Mouse (Mus musculus): ENCODE results near the gene Cdk19. TPM values are rescaled to one million over a fixed set of nuclear protein-coding genes. Genes with fewer than 3 reads are reported as not detected.
"Not testable (repeated sequence)": the region's sequence is repeated elsewhere in the genome, so short reads cannot be mapped to it uniquely, and the experiment has no call there.

The Cdk19 gene
- polyA plus RNA-seq, 1 experiment from 2014 or later = 9.1 TPM

- Histone ChIP-seq H3K27ac (replicated peaks in 1 of 2; ENCODE audit: control insufficient read depth in 1 of 2, insufficient read depth in 1 of 2, low read depth in 2 of 2, low read length in 2 of 2) (no peak overlapping the region), H3K4me1 (ENCODE audit: control insufficient read depth in 2 of 2, insufficient read depth in 2 of 2, low read length in 2 of 2) (0 out of 4 replicates have a peak, but pooled peaks cover 0 to 3% of the 10 kb centered on the region in 2 experiments), H3K9me3 (ENCODE audit: control insufficient read depth, low read length) (no peaks in the 10 kb centered on the region), H3K4me3 (ENCODE audit: control insufficient read depth in 1 of 2, insufficient read depth in 1 of 2, low read depth in 1 of 2, low read length in 2 of 2) (no peak overlapping the region), H3K9ac (ENCODE audit: low read length) (no peak overlapping the region), H3K36me3 (ENCODE audit: control insufficient read depth, insufficient read depth, low read length) (no peaks in the 10 kb centered on the region), H3K4me2 (ENCODE audit: low read length) (peak overlapping the region; percentile 6; the same call in 1 of the 2 replicates), H3K27me3 (ENCODE audit: control insufficient read depth, insufficient read depth, low read length) (no peaks in the 10 kb centered on the region)
- WGBS = 37% methylated on average over 8 of the region's 8 CpGs
- no peak for ATAC-seq (ENCODE audit: insufficient number of reproducible peaks, insufficient read depth, low FRiP score, low read depth)
Measured at GRCm38 (mm10) chr10:40527573-40527972, 188.2 kb downstream of the Cdk19 start.

- Histone ChIP-seq H3K27ac (replicated peaks in 1 of 2; ENCODE audit: control insufficient read depth in 1 of 2, insufficient read depth in 1 of 2, low read depth in 2 of 2, low read length in 2 of 2) (no peak overlapping the region), H3K4me2 (ENCODE audit: low read length) (no peak overlapping the region), H3K4me1 (ENCODE audit: control insufficient read depth in 2 of 2, insufficient read depth in 2 of 2, low read length in 2 of 2) (0 out of 4 replicates have a peak, but pooled peaks cover 0 to 3% of the 10 kb centered on the region in 2 experiments), H3K9me3 (ENCODE audit: control insufficient read depth, low read length) (no peaks in the 10 kb centered on the region), H3K36me3 (ENCODE audit: control insufficient read depth, insufficient read depth, low read length) (no peaks in the 10 kb centered on the region), H3K4me3 (ENCODE audit: control insufficient read depth in 1 of 2, insufficient read depth in 1 of 2, low read depth in 1 of 2, low read length in 2 of 2) (no peak overlapping the region), H3K27me3 (ENCODE audit: control insufficient read depth, insufficient read depth, low read length) (no peaks in the 10 kb centered on the region), H3K9ac (ENCODE audit: low read length) (no peak overlapping the region)
- 74% methylated on average over 8 of the region's 10 CpGs for WGBS
- ATAC-seq (ENCODE audit: insufficient number of reproducible peaks, insufficient read depth, low FRiP score, low read depth) = no peak
Measured at GRCm38 (mm10) chr10:40528668-40529067, 189.3 kb downstream of the Cdk19 start.

DNA sequence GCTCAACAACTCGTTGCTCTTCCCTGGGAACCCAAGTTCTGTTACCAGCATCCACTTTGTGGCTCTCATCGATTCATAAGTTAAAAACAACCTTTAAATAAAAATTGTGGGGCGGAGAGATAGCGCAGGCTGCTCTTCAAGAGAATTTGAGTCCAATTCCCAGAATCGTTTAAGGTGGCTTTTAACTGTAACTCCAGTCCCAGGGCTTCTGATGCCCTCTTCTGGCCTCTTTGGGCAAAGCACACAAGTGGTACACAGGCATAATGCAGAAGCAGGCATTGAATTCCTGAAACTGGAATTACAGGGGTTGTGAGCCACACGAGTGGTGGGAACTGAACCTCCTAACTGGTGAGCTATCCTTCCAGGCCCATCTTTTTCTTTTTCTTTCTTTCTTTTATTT, 190.3 kb downstream of the Cdk19 start:
- Histone ChIP-seq H3K4me1 (ENCODE audit: control insufficient read depth in 2 of 2, insufficient read depth in 2 of 2, low read length in 2 of 2) (0 out of 4 replicates have a peak, but pooled peaks cover 0 to 3% of the 10 kb centered on the region in 2 experiments), H3K9ac (ENCODE audit: low read length) (no peak overlapping the region), H3K36me3 (ENCODE audit: control insufficient read depth, insufficient read depth, low read length) (no peaks in the 10 kb centered on the region), H3K9me3 (ENCODE audit: control insufficient read depth, low read length) (no peaks in the 10 kb centered on the region), H3K4me3 (ENCODE audit: control insufficient read depth in 1 of 2, insufficient read depth in 1 of 2, low read depth in 1 of 2, low read length in 2 of 2) (no peak overlapping the region), H3K4me2 (ENCODE audit: low read length) (no peak overlapping the region), H3K27me3 (ENCODE audit: control insufficient read depth, insufficient read depth, low read length) (no peaks in the 10 kb centered on the region), H3K27ac (replicated peaks in 1 of 2; ENCODE audit: control insufficient read depth in 1 of 2, insufficient read depth in 1 of 2, low read depth in 2 of 2, low read length in 2 of 2) (no peak overlapping the region)
- no peak for ATAC-seq (ENCODE audit: insufficient number of reproducible peaks, insufficient read depth, low FRiP score, low read depth)
- 55% methylated on average over 6 of the region's 6 CpGs for WGBS

DNA sequence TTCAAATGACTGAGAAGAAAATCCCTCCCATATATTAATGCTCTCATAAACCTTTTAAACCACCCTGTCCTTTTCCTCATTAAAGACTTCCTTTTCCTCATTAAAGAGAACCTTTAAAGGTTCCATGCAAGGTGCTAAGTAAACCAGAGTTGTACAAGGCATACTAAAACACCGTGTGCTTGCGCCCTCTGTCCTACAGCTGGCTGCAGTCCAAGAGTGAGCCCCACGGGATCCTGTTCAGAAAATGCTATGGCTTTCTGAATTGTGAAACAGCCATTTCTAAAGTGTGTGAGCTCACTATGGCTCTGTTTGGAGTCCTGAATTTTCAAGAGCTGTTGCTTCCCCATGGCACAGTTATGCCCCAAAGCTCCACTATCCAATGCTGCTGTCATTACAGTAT, 191.3 kb downstream of the Cdk19 start:
- Histone ChIP-seq H3K27me3 (ENCODE audit: control insufficient read depth, insufficient read depth, low read length) (no peaks in the 10 kb centered on the region), H3K4me1 (ENCODE audit: control insufficient read depth in 2 of 2, insufficient read depth in 2 of 2, low read length in 2 of 2) (0 out of 4 replicates have a peak, but pooled peaks cover 0 to 3% of the 10 kb centered on the region in 2 experiments), H3K36me3 (ENCODE audit: control insufficient read depth, insufficient read depth, low read length) (no peaks in the 10 kb centered on the region), H3K27ac (replicated peaks in 1 of 2; ENCODE audit: control insufficient read depth in 1 of 2, insufficient read depth in 1 of 2, low read depth in 2 of 2, low read length in 2 of 2) (no peak overlapping the region), H3K4me2 (ENCODE audit: low read length) (no peak overlapping the region), H3K4me3 (ENCODE audit: control insufficient read depth in 1 of 2, insufficient read depth in 1 of 2, low read depth in 1 of 2, low read length in 2 of 2) (no peak overlapping the region), H3K9me3 (ENCODE audit: control insufficient read depth, low read length) (no peaks in the 10 kb centered on the region), H3K9ac (ENCODE audit: low read length) (no peak overlapping the region)
- 75% methylated on average over 3 of the region's 3 CpGs for WGBS
- ATAC-seq (ENCODE audit: insufficient number of reproducible peaks, insufficient read depth, low FRiP score, low read depth) = no peak

- ATAC-seq (ENCODE audit: insufficient number of reproducible peaks, insufficient read depth, low FRiP score, low read depth); H3K9me3 ChIP-seq (ENCODE audit: control insufficient read depth, low read length); H3K4me3 ChIP-seq (ENCODE audit: control insufficient read depth in 1 of 2, insufficient read depth in 1 of 2, low read depth in 1 of 2, low read length in 2 of 2); H3K4me1 ChIP-seq (ENCODE audit: control insufficient read depth in 2 of 2, insufficient read depth in 2 of 2, low read length in 2 of 2); H3K36me3 ChIP-seq (ENCODE audit: control insufficient read depth, insufficient read depth, low read length); H3K27me3 ChIP-seq (ENCODE audit: control insufficient read depth, insufficient read depth, low read length); H3K4me2 ChIP-seq (ENCODE audit: low read length); H3K9ac ChIP-seq (ENCODE audit: low read length); H3K27ac ChIP-seq (replicated peaks in 1 of 2; ENCODE audit: control insufficient read depth in 1 of 2, insufficient read depth in 1 of 2, low read depth in 2 of 2, low read length in 2 of 2): not testable (repeated sequence)
- WGBS = 87% methylated on average over 4 of the region's 4 CpGs
Measured at GRCm38 (mm10) chr10:40532586-40532985, 193.2 kb downstream of the Cdk19 start.

Other genes starting within 250 kb of the Cdk19 start
- gene Slc16a10, start 197.3 kb upstream of the Cdk19 start, polyA plus RNA-seq (2014; fragmentation: Nextera tagmentation; extraction: Ambion mirVana) = 17.9 and 21.9 TPM in 2 replicates
- 36.6 and 39.8 TPM in 2 replicates for gene Rpf2, start 92.5 kb upstream of the Cdk19 start, polyA plus RNA-seq (2014; fragmentation: Nextera tagmentation; extraction: Ambion mirVana)
- 66.2 and 72.3 TPM in 2 replicates for gene Gtf3c6, start 81.5 kb upstream of the Cdk19 start, polyA plus RNA-seq (2014; fragmentation: Nextera tagmentation; extraction: Ambion mirVana)
- gene Amd1, start 37.4 kb upstream of the Cdk19 start, polyA plus RNA-seq (2014; fragmentation: Nextera tagmentation; extraction: Ambion mirVana) = 40.2 and 43.0 TPM in 2 replicates
- not detected in 2 replicates for gene Slc22a16, start 230.8 kb downstream of the Cdk19 start, polyA plus RNA-seq (2014; fragmentation: Nextera tagmentation; extraction: Ambion mirVana)